Mouse (Mus musculus): ENCODE measurements around the gene Sptb.

GRCm38 (mm10) chr12:76582841-76583240 is 127.5 kb downstream of the Sptb start:
- TF ChIP-seq POLR2A (IDR thresholded peaks at IDR 0.05; ENCODE audit: insufficient read length, low read depth) (no peak), E2F4 (IDR thresholded peaks at IDR 0.05; ENCODE audit: insufficient read depth) (no peak), USF1 (IDR thresholded peaks at IDR 0.05; ENCODE audit: low read depth) (no peak), MAX (IDR thresholded peaks at IDR 0.05; ENCODE audit: low read depth) (no peak), TCF12 (IDR thresholded peaks at IDR 0.05; ENCODE audit: insufficient read depth, poor library complexity, severe bottlenecking) (no peak), POLR2AphosphoS2 (IDR thresholded peaks at IDR 0.05; ENCODE audit: insufficient read length, low read depth) (peak; percentile 58), CEBPB (IDR thresholded peaks at IDR 0.05; ENCODE audit: insufficient read depth, poor library complexity, severe bottlenecking) (no peak), MYOG (IDR thresholded peaks at IDR 0.05; ENCODE audit: control insufficient read depth in 1 of 3, insufficient read depth in 1 of 3, insufficient read length in 2 of 3, low read depth in 2 of 3) (no peak), MYOD1 (IDR thresholded peaks at IDR 0.05; ENCODE audit: control insufficient read depth in 1 of 3, insufficient read length in 2 of 3, low read depth in 2 of 3) (no peak), REST (IDR thresholded peaks at IDR 0.05; ENCODE audit: insufficient read depth, insufficient read length) (no peak), TCF3 (IDR thresholded peaks at IDR 0.05; ENCODE audit: insufficient read length, low read depth) (no peak), SRF (IDR thresholded peaks at IDR 0.05; ENCODE audit: control insufficient read depth, insufficient read length, low read depth) (no peak)
